Mouse (Mus musculus): ENCODE data around the gene Ctdspl. TPM values are rescaled to one million over a fixed set of nuclear protein-coding genes. Genes with fewer than 3 reads are reported as not detected.
A peak's percentile ranks its signal among the peaks of the same experiment; 100 is the strongest.

Ctdspl gene
- polyA plus RNA-seq, 1 experiment from 2014 or later = 21.9 TPM

DNA sequence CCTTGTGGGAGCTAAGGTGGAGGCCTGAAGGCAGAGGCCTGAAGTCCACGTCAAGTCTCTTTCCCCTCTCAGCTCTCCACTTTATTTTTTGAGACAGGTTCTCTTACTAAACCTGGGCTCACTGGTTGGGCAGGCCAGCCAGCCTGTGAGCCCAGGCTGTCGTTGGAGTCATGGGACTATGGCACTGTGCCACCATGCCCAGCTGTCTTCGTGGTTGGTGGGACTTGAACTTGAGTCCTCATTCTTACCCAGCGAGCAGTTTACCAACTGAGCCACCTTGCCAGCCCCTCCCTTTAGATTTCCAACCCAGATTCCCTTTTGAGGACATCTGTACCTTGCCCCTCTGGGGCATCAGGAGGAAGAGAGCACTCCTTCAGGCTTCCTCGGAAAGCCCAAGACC is 47.3 kb downstream of the Ctdspl start:
- Histone ChIP-seq H3K4me1 (replicated peaks; ENCODE audit: insufficient read depth, low read length) (peaks cover 45% of the 10 kb centered on the region), H3K36me3 (ENCODE audit: insufficient read depth, low read length) (no peaks in the 10 kb centered on the region)

DNA sequence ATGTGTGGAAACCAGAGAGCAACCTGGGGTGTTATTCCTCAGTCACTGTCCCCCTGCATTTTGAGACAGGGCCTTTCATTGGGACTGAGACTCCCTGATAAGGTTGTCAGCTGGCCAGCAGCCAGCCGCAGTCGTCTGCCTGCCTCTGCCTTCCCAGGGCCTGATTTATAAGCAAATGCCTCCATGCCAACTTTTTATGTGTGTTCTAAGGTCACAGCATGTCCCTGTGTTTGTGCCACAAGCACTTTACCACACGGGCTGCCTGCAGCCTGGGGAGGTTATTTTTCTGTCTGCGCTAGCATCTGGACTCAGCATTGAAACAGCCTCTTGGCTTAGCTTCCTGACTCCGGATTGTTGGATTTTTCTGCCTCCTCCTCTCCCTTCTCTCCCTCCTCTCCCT is 47.9 kb downstream of the Ctdspl start:
- WGBS = 19% methylated on average over 5 of the region's 5 CpGs
- no peak for ATAC-seq (replicated peaks; ENCODE audit: low FRiP score, low read depth)
- no peak overlapping the region for H3K4me3 ChIP-seq (replicated peaks; ENCODE audit: low read depth, low read length)

More for the DNA sequence above, 47.3 kb downstream of the Ctdspl start:
- H3K4me2 ChIP-seq (ENCODE audit: low read length) = no peak overlapping the region
- no peak overlapping the region for H3K4me3 ChIP-seq (replicated peaks; ENCODE audit: low read depth, low read length)
- H3K27ac ChIP-seq = peak overlapping the region; percentile 86
- no peak for ATAC-seq (replicated peaks; ENCODE audit: low FRiP score, low read depth)
- no peaks in the 10 kb centered on the region for H3K27me3 ChIP-seq (ENCODE audit: insufficient read depth, low read length)
- H3K9ac ChIP-seq (ENCODE audit: low read depth, low read length) = no peak overlapping the region
- WGBS = 61% methylated on average over 5 of the region's 5 CpGs
- H3K9me3 ChIP-seq (replicated peaks; ENCODE audit: low read length) = no peaks in the 10 kb centered on the region
- TF ChIP-seq CTCF (IDR thresholded peaks at IDR 0.05; ENCODE audit: low read depth) = no peak
- DNase-seq (ENCODE audit: low spot score) = no peak

DNA sequence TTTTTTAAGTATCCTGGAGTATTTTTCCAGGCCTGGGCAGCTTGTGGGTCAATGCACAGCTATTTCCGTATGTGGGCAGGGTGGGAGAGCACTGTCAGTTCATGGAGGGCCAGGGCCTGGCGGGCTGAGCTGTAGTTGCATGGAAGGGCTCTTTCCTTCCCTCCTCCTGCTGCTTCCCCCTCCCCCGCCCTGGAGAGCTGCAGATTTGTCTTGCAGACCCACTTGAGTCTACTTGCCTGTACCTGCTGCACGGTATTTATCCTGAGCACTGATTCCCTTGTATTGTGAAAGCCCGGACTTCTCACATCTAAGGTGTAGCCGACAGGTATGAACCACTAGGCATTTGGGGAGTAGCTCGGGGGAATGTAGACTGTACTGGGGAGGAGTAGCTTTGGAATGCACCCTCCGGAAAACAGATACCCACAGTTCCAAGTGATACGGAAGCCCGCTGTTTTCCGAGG is 49.0 kb downstream of the Ctdspl start:
- TF ChIP-seq CTCF (IDR thresholded peaks at IDR 0.05; ENCODE audit: low read depth) = no peak
- Histone ChIP-seq H3K4me3 (replicated peaks; ENCODE audit: low read depth, low read length) (no peak overlapping the region), H3K9me3 (replicated peaks; ENCODE audit: low read length) (no peaks in the 10 kb centered on the region), H3K4me1 (replicated peaks; ENCODE audit: insufficient read depth, low read length) (peaks cover 49% of the 10 kb centered on the region), H3K36me3 (ENCODE audit: insufficient read depth, low read length) (no peaks in the 10 kb centered on the region), H3K9ac (ENCODE audit: low read depth, low read length) (no peak overlapping the region), H3K4me2 (ENCODE audit: low read length) (peak overlapping the region; percentile 39), H3K27ac (peak overlapping the region; percentile 86), H3K27me3 (ENCODE audit: insufficient read depth, low read length) (no peaks in the 10 kb centered on the region)
- peak; percentile 84 for DNase-seq (ENCODE audit: low spot score)
- ATAC-seq (replicated peaks; ENCODE audit: low FRiP score, low read depth) = peak; percentile 79
- WGBS = 21% methylated on average over 11 of the region's 11 CpGs

More for the DNA sequence above, 47.9 kb downstream of the Ctdspl start:
- peak overlapping the region; percentile 86 for H3K27ac ChIP-seq
- TF ChIP-seq CTCF (IDR thresholded peaks at IDR 0.05; ENCODE audit: low read depth) = no peak
- no peak overlapping the region for H3K9ac ChIP-seq (ENCODE audit: low read depth, low read length)
- no peak for DNase-seq (ENCODE audit: low spot score)
- no peaks in the 10 kb centered on the region for H3K9me3 ChIP-seq (replicated peaks; ENCODE audit: low read length)
- H3K27me3 ChIP-seq (ENCODE audit: insufficient read depth, low read length) = no peaks in the 10 kb centered on the region
- H3K4me2 ChIP-seq (ENCODE audit: low read length) = no peak overlapping the region
- peaks cover 45% of the 10 kb centered on the region for H3K4me1 ChIP-seq (replicated peaks; ENCODE audit: insufficient read depth, low read length)
- H3K36me3 ChIP-seq (ENCODE audit: insufficient read depth, low read length) = no peaks in the 10 kb centered on the region

DNA sequence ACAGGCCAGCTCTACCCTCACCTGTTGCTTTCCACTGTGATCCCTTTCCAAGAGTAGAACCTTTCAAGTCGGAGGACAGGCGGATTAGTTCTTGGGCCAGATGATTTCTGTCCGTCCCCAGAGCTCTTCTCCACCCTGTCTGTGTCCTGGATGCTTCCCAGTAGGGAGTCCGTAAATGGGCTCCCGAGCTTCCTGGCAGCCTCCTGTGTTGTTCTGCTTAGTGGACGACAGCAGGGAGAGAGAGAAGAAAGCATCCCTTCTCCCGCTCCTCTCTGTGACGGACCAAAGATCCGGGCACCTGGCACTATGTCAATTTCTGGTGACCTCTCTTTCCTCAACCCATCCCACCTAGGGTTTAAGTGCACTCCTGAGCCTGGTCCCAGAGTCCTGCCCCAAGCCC is 49.5 kb downstream of the Ctdspl start:
- ATAC-seq (replicated peaks; ENCODE audit: low FRiP score, low read depth) = no peak
- WGBS = 25% methylated on average over 9 of the region's 9 CpGs

DNA sequence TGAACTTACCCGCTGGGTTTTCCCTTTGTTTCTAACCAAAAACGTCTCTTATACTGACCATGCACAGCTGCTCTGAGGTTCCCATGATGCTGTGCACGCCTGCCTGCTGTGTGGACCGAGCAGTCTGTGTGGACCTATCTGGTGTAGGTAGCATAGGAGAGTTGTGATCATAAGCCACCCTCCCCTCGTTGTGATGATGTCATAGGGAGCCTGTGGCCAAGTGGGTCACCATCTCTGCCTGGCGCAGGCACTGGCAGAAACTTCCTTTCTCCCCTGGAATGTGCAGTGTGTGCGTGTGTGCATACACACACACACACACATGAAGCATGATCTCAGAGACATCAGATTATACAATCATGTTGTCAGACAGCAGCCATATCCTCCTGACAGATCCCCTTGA is 50.3 kb downstream of the Ctdspl start:
- no peak overlapping the region for H3K4me3 ChIP-seq (replicated peaks; ENCODE audit: low read depth, low read length)
- no peaks in the 10 kb centered on the region for H3K36me3 ChIP-seq (ENCODE audit: insufficient read depth, low read length)
- peak overlapping the region; percentile 86 for H3K27ac ChIP-seq
- peaks cover 54% of the 10 kb centered on the region for H3K4me1 ChIP-seq (replicated peaks; ENCODE audit: insufficient read depth, low read length)
- WGBS = 75% methylated on average over 7 of the region's 7 CpGs
- no peaks in the 10 kb centered on the region for H3K27me3 ChIP-seq (ENCODE audit: insufficient read depth, low read length)
- ATAC-seq (replicated peaks; ENCODE audit: low FRiP score, low read depth) (no peak), DNase-seq (ENCODE audit: low spot score) (no peak)
- TF ChIP-seq CTCF (IDR thresholded peaks at IDR 0.05; ENCODE audit: low read depth) = no peak
- no peak overlapping the region for H3K9ac ChIP-seq (ENCODE audit: low read depth, low read length)
- no peaks in the 10 kb centered on the region for H3K9me3 ChIP-seq (replicated peaks; ENCODE audit: low read length)
- no peak overlapping the region for H3K4me2 ChIP-seq (ENCODE audit: low read length)

More for the DNA sequence above, 49.5 kb downstream of the Ctdspl start:
- H3K9ac ChIP-seq (ENCODE audit: low read depth, low read length) = no peak overlapping the region
- no peaks in the 10 kb centered on the region for H3K9me3 ChIP-seq (replicated peaks; ENCODE audit: low read length)
- H3K4me1 ChIP-seq (replicated peaks; ENCODE audit: insufficient read depth, low read length) = peaks cover 54% of the 10 kb centered on the region
- no peak overlapping the region for H3K4me3 ChIP-seq (replicated peaks; ENCODE audit: low read depth, low read length)
- no peak for TF ChIP-seq CTCF (IDR thresholded peaks at IDR 0.05; ENCODE audit: low read depth)
- no peaks in the 10 kb centered on the region for H3K27me3 ChIP-seq (ENCODE audit: insufficient read depth, low read length)
- DNase-seq (ENCODE audit: low spot score) = no peak
- H3K36me3 ChIP-seq (ENCODE audit: insufficient read depth, low read length) = no peaks in the 10 kb centered on the region
- H3K27ac ChIP-seq = peak overlapping the region; percentile 86
- H3K4me2 ChIP-seq (ENCODE audit: low read length) = peak overlapping the region; percentile 39

DNA sequence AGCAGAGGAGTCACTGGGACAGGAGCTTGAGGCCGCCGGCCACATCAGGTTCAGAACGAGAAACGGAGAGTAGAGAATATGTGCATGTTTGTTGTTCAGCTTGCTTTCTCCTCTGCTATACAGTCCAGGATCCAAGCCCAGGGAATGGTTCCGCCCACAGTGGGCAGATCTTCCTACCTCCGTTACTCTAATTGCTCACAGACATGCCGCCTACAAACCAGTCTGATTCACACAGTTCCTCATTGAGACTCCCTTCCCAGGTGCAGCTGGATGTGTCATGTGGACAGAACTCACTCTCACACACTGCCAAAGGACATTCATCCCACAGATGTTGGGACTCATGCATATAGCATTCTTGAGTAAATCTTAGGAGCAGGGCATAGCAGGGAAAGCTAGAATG is 51.2 kb downstream of the Ctdspl start:
- Histone ChIP-seq H3K4me3 (replicated peaks; ENCODE audit: low read depth, low read length) (no peak overlapping the region), H3K9me3 (replicated peaks; ENCODE audit: low read length) (no peaks in the 10 kb centered on the region), H3K36me3 (ENCODE audit: insufficient read depth, low read length) (no peaks in the 10 kb centered on the region), H3K27me3 (ENCODE audit: insufficient read depth, low read length) (no peaks in the 10 kb centered on the region), H3K4me1 (replicated peaks; ENCODE audit: insufficient read depth, low read length) (peaks cover 58% of the 10 kb centered on the region), H3K27ac (no peak overlapping the region), H3K9ac (ENCODE audit: low read depth, low read length) (no peak overlapping the region), H3K4me2 (ENCODE audit: low read length) (no peak overlapping the region)
- DNase-seq (ENCODE audit: low spot score) (no peak), ATAC-seq (replicated peaks; ENCODE audit: low FRiP score, low read depth) (no peak)
- 96% methylated on average over 7 of the region's 7 CpGs for WGBS
- TF ChIP-seq CTCF (IDR thresholded peaks at IDR 0.05; ENCODE audit: low read depth) = no peak

DNA sequence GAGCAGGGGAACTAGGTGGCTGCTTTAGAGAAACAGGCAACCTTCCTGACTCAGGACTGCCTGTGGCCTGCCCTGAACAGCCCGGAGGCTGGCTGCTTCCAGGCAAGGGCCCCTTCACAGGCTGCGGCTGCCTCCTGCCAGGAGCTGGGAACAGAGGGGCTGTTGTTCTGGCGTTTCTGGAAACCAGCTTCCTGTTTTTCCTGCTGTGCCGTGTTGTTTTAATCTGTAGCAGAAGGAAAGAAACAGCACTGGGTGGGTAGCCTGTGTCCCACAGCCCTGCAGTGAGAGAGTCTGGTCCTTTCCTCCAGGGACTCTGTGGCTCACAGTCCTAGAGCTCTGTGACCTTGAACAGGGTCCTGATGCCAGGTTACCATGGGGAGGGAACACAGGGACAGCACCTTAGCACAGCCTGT is 54.2 kb downstream of the Ctdspl start:
- no peak for ATAC-seq (replicated peaks; ENCODE audit: low FRiP score, low read depth)
- Histone ChIP-seq H3K27ac (peak overlapping the region; percentile 89), H3K4me1 (replicated peaks; ENCODE audit: insufficient read depth, low read length) (peaks cover 36% of the 10 kb centered on the region), H3K9ac (ENCODE audit: low read depth, low read length) (no peak overlapping the region), H3K4me3 (replicated peaks; ENCODE audit: low read depth, low read length) (no peak overlapping the region), H3K4me2 (ENCODE audit: low read length) (no peak overlapping the region), H3K27me3 (ENCODE audit: insufficient read depth, low read length) (no peaks in the 10 kb centered on the region), H3K36me3 (ENCODE audit: insufficient read depth, low read length) (no peaks in the 10 kb centered on the region), H3K9me3 (replicated peaks; ENCODE audit: low read length) (no peaks in the 10 kb centered on the region)
- TF ChIP-seq CTCF (IDR thresholded peaks at IDR 0.05; ENCODE audit: low read depth) = no peak
- no peak for DNase-seq (ENCODE audit: low spot score)
- WGBS = 3% methylated on average over 4 of the region's 4 CpGs
